Mouse (Mus musculus): ENCODE data around the gene Pcnx2. TPM values are rescaled to one million over a fixed set of nuclear protein-coding genes. Genes with fewer than 3 reads are reported as not detected.

The Pcnx2 gene
- polyA plus RNA-seq, 1 experiment: 0.01 TPM

GRCm38 (mm10) chr8:125905341-125905740 is 7.2 kb upstream of the Pcnx2 start:
- Histone ChIP-seq H3K9me3 (ENCODE audit: control insufficient read depth, low read length) (no peaks in the 10 kb centered on the region), H3K27me3 (ENCODE audit: control insufficient read depth) (peaks cover 17% of the 10 kb centered on the region), H3K36me3 (ENCODE audit: control insufficient read depth) (no peaks in the 10 kb centered on the region), H3K4me1 (ENCODE audit: control insufficient read depth) (no peaks in the 10 kb centered on the region), H3K4me3 (replicated peaks) (no peak overlapping the region)
- TF ChIP-seq GATA1 (IDR thresholded peaks at IDR 0.05; ENCODE audit: low read length): no peak
- no peak for TF ChIP-seq TAL1 (IDR thresholded peaks at IDR 0.05; ENCODE audit: low read length)

GRCm38 (mm10) chr8:125902521-125902920 is 4.4 kb upstream of the Pcnx2 start:
- no peaks in the 10 kb centered on the region for H3K36me3 ChIP-seq (ENCODE audit: control insufficient read depth)
- no peak overlapping the region for H3K4me3 ChIP-seq (replicated peaks)
- H3K9me3 ChIP-seq (ENCODE audit: control insufficient read depth, low read length): no peaks in the 10 kb centered on the region
- H3K4me1 ChIP-seq (ENCODE audit: control insufficient read depth): 0 out of 2 replicates have a peak, but pooled peaks cover 2% of the 10 kb centered on the region
- peaks cover 12% of the 10 kb centered on the region for H3K27me3 ChIP-seq (ENCODE audit: control insufficient read depth)
- no peak for TF ChIP-seq GATA1 (IDR thresholded peaks at IDR 0.05; ENCODE audit: low read length)
- TF ChIP-seq TAL1 (IDR thresholded peaks at IDR 0.05; ENCODE audit: low read length): no peak

- no peaks in the 10 kb centered on the region for H3K36me3 ChIP-seq (ENCODE audit: control insufficient read depth)
- 0 out of 2 replicates have a peak, but pooled peaks cover 2% of the 10 kb centered on the region for H3K4me1 ChIP-seq (ENCODE audit: control insufficient read depth)
- no peaks in the 10 kb centered on the region for H3K9me3 ChIP-seq (ENCODE audit: control insufficient read depth, low read length)
- H3K27me3 ChIP-seq (ENCODE audit: control insufficient read depth): peaks cover 20% of the 10 kb centered on the region
- no peak for TF ChIP-seq TAL1 (IDR thresholded peaks at IDR 0.05; ENCODE audit: low read length)
- TF ChIP-seq GATA1 (IDR thresholded peaks at IDR 0.05; ENCODE audit: low read length): no peak
- H3K4me3 ChIP-seq (replicated peaks): no peak overlapping the region
These were observed 3.0 kb upstream of the Pcnx2 start for GRCm38 (mm10) chr8:125901167-125901566.

GRCm38 (mm10) chr8:125898899-125899298 is 782 bp upstream of the Pcnx2 start:
- Histone ChIP-seq H3K36me3 (ENCODE audit: control insufficient read depth) (no peaks in the 10 kb centered on the region), H3K4me1 (ENCODE audit: control insufficient read depth) (0 out of 2 replicates have a peak, but pooled peaks cover 2% of the 10 kb centered on the region), H3K9me3 (ENCODE audit: control insufficient read depth, low read length) (no peaks in the 10 kb centered on the region), H3K27me3 (ENCODE audit: control insufficient read depth) (peaks cover 20% of the 10 kb centered on the region), H3K4me3 (replicated peaks) (no peak overlapping the region)
- TF ChIP-seq TAL1 (IDR thresholded peaks at IDR 0.05; ENCODE audit: low read length) (no peak), GATA1 (IDR thresholded peaks at IDR 0.05; ENCODE audit: low read length) (no peak)

- H3K27me3 ChIP-seq (ENCODE audit: control insufficient read depth): peaks cover 20% of the 10 kb centered on the region
- no peaks in the 10 kb centered on the region for H3K9me3 ChIP-seq (ENCODE audit: control insufficient read depth, low read length)
- H3K4me3 ChIP-seq (replicated peaks): no peak overlapping the region
- no peaks in the 10 kb centered on the region for H3K36me3 ChIP-seq (ENCODE audit: control insufficient read depth)
- H3K4me1 ChIP-seq (ENCODE audit: control insufficient read depth): 0 out of 2 replicates have a peak, but pooled peaks cover 2% of the 10 kb centered on the region
- no peak for TF ChIP-seq TAL1 (IDR thresholded peaks at IDR 0.05; ENCODE audit: low read length)
- TF ChIP-seq GATA1 (IDR thresholded peaks at IDR 0.05; ENCODE audit: low read length): no peak
These were observed 729 bp downstream of the Pcnx2 start for GRCm38 (mm10) chr8:125897388-125897787.

- H3K4me3 ChIP-seq (replicated peaks): no peak overlapping the region
- TF ChIP-seq GATA1 (IDR thresholded peaks at IDR 0.05; ENCODE audit: low read length): no peak
- TF ChIP-seq TAL1 (IDR thresholded peaks at IDR 0.05; ENCODE audit: low read length): no peak
- no peaks in the 10 kb centered on the region; the same call in 1 of the 2 replicates for H3K9me3 ChIP-seq (ENCODE audit: control insufficient read depth, low read length)
- no peaks in the 10 kb centered on the region for H3K27me3 ChIP-seq (ENCODE audit: control insufficient read depth)
- no peaks in the 10 kb centered on the region for H3K4me1 ChIP-seq (ENCODE audit: control insufficient read depth)
- no peaks in the 10 kb centered on the region for H3K36me3 ChIP-seq (ENCODE audit: control insufficient read depth)
These were observed 8.2 kb downstream of the Pcnx2 start for GRCm38 (mm10) chr8:125889920-125890319.

GRCm38 (mm10) chr8:125887549-125887948 is 10.6 kb downstream of the Pcnx2 start:
- Histone ChIP-seq H3K27me3 (ENCODE audit: control insufficient read depth) (no peaks in the 10 kb centered on the region), H3K36me3 (ENCODE audit: control insufficient read depth) (no peaks in the 10 kb centered on the region), H3K9me3 (ENCODE audit: control insufficient read depth, low read length) (no peaks in the 10 kb centered on the region; the same call in 1 of the 2 replicates), H3K4me3 (replicated peaks) (no peak overlapping the region), H3K4me1 (ENCODE audit: control insufficient read depth) (no peaks in the 10 kb centered on the region)
- TF ChIP-seq GATA1 (IDR thresholded peaks at IDR 0.05; ENCODE audit: low read length): no peak
- TF ChIP-seq TAL1 (IDR thresholded peaks at IDR 0.05; ENCODE audit: low read length): no peak

- no peaks in the 10 kb centered on the region for H3K9me3 ChIP-seq (ENCODE audit: control insufficient read depth, low read length)
- H3K27me3 ChIP-seq (ENCODE audit: control insufficient read depth): no peaks in the 10 kb centered on the region
- no peaks in the 10 kb centered on the region for H3K36me3 ChIP-seq (ENCODE audit: control insufficient read depth)
- H3K4me3 ChIP-seq (replicated peaks): no peak overlapping the region
- TF ChIP-seq GATA1 (IDR thresholded peaks at IDR 0.05; ENCODE audit: low read length) (no peak), TAL1 (IDR thresholded peaks at IDR 0.05; ENCODE audit: low read length) (no peak)
- H3K4me1 ChIP-seq (ENCODE audit: control insufficient read depth): no peaks in the 10 kb centered on the region
These were observed 17.7 kb downstream of the Pcnx2 start for GRCm38 (mm10) chr8:125880447-125880846.

- Histone ChIP-seq H3K27me3 (ENCODE audit: control insufficient read depth) (no peaks in the 10 kb centered on the region), H3K9me3 (ENCODE audit: control insufficient read depth, low read length) (no peaks in the 10 kb centered on the region), H3K36me3 (ENCODE audit: control insufficient read depth) (no peaks in the 10 kb centered on the region), H3K4me1 (ENCODE audit: control insufficient read depth) (peaks cover 18% of the 10 kb centered on the region), H3K4me3 (replicated peaks) (no peak overlapping the region)
- TF ChIP-seq TAL1 (IDR thresholded peaks at IDR 0.05; ENCODE audit: low read length): no peak
- TF ChIP-seq GATA1 (IDR thresholded peaks at IDR 0.05; ENCODE audit: low read length): no peak
These were observed 24.9 kb downstream of the Pcnx2 start for GRCm38 (mm10) chr8:125873250-125873534.

Measured in erythroblast, embryonic 14.5 days (primary cell).